Mouse (Mus musculus): ENCODE measurements around the gene Zfp429.

- TF ChIP-seq CTCF (IDR thresholded peaks at IDR 0.05; ENCODE audit: insufficient read depth, low read depth, low read length) (no peak), POLR2A (IDR thresholded peaks at IDR 0.05; ENCODE audit: insufficient read depth, low read depth, low read length) (no peak)
Observed at GRCm38 (mm10) chr13:67360131-67360744, 39.4 kb downstream of the Zfp429 start, which contains the start of the genes Gm28044 and Zfp953.

Measured in olfactory bulb, adult 2 months (tissue).